Mouse (Mus musculus) limb, embryonic 14.5 days (tissue): Measurements from ENCODE around the gene Pde6h. TPM values are rescaled to one million over a fixed set of nuclear protein-coding genes. Genes with fewer than 3 reads are reported as not detected.

Experiments used
- ATAC-seq: fragments of 200-750 bp; cut with Nextera tagmentation; 2 replicates; pipeline ENCODE4 v1.8.0; 2017; ENCODE audit warnings: low read depth, moderate number of reproducible peaks, moderate TSS enrichment; ENCODE audit not compliant: low FRiP score
- DNase-seq: peaks from one replicate; pipeline ENCODE4 v3.0.0-alpha.2; 2015; ENCODE audit warnings: low spot score
- H3K27ac ChIP-seq: fragments of 300-500 bp; sonication (generic); replicated peaks from 2 replicates; pipeline ENCODE4 v1.5.1; 2014; ENCODE audit warnings: low read depth, mild to moderate bottlenecking, low read length, moderate library complexity, mixed read lengths
- H3K27me3 ChIP-seq: fragments of 300-500 bp; sonication (generic); 2 replicates; pipeline ENCODE4 v1.6.1; 2014; ENCODE audit warnings: low read length, mixed read lengths; ENCODE audit not compliant: control insufficient read depth, insufficient read depth
- H3K36me3 ChIP-seq: fragments of 300-500 bp; sonication (generic); 2 replicates; pipeline ENCODE4 v1.6.1; 2014; ENCODE audit warnings: mild to moderate bottlenecking, low read length, moderate library complexity, mixed read lengths; ENCODE audit not compliant: control insufficient read depth, insufficient read depth
- H3K4me1 ChIP-seq: fragments of 300-500 bp; sonication (generic); 2 replicates; pipeline ENCODE4 v1.6.1; 2014; ENCODE audit warnings: antibody characterized with exemption, low read length, mixed read lengths; ENCODE audit not compliant: control insufficient read depth, insufficient read depth
- H3K4me2 ChIP-seq: fragments of 300-500 bp; sonication (generic); replicated peaks from 2 replicates; pipeline ENCODE4 v1.6.1; 2014; ENCODE audit warnings: low read depth, mild to moderate bottlenecking, low read length, moderate library complexity; ENCODE audit not compliant: severe bottlenecking
- H3K4me3 ChIP-seq: fragments of 300-500 bp; sonication (generic); replicated peaks from 2 replicates; pipeline ENCODE4 v1.5.1; 2014; ENCODE audit warnings: low read length
- H3K9ac ChIP-seq: fragments of 300-500 bp; sonication (generic); 2 replicates; pipeline ENCODE4 v1.6.1; 2014; ENCODE audit warnings: mild to moderate bottlenecking, low read depth, low read length, moderate library complexity; ENCODE audit not compliant: severe bottlenecking
- H3K9me3 ChIP-seq: fragments of 300-500 bp; sonication (generic); 2 replicates; pipeline ENCODE4 v1.6.1; 2016; ENCODE audit warnings: low read length; ENCODE audit not compliant: control insufficient read depth
- POLR2A ChIP-seq: fragments of 200-500 bp; IDR thresholded peaks from 2 replicates; pipeline ENCODE4 v1.8.0; 2012; ENCODE audit warnings: inconsistent platforms, mild to moderate bottlenecking, moderate library complexity, borderline replicate concordance; ENCODE audit not compliant: insufficient read depth, insufficient read length; ENCODE audit errors: extremely low read depth
- WGBS: fragments of 180-500 bp; shearing (Covaris S2); extraction: QIAGEN DNeasy Blood & Tissue Kit; methylation state at CpG from one replicate; pipeline ENCODE4 v1.1.7; 2014; 5-methylcytosine and 5-hydroxymethylcytosine counted together
- polyA plus RNA-seq, 2 experiments: library from polyadenylated mRNA; depleted of rRNA in 1 of 2; stranded (reverse) in 1 of 2; unstranded in 1 of 2; fragments of >200 nt; fragmentation: Nextera tagmentation in 1 of 2; extraction: Ambion mirVana in 1 of 2; gene quantifications; 2 replicates each; pipeline versions ENCODE4 v1.2.1 to v1.2.3; 2012 to 2014

Pde6h gene
- polyA plus RNA-seq, 2 experiments, result 0.20 to 0.23 TPM

DNA sequence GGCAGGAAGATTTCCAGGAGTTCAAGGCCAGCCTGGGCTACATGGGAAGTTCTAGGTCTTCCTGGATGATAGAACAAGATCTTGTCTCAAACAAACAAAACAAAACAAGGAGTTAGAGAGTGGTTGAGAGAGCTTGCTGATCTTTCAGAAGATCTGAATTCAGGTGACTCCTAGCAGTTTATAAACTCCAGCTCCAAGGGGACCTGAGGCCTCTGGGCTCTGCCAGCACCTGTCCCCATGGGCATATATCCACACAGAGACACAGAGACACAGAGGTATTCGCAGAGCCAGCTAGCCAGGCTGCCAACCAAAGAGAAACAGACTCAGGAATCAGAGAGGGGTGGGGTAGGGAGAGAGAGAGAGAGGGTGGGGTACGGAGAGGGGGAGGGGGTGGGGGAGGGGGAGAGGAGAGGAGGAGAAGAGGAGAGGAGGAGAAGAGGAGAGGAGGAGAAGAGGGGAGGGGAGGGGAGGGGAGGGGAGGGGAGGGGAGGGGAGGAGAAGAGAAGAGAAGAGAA lies 10.8 kb upstream of the Pde6h start:
- H3K27ac ChIP-seq, result no peak overlapping the region
- no peaks in the 10 kb centered on the region for H3K9me3 ChIP-seq
- no peak overlapping the region for H3K4me3 ChIP-seq
- peaks cover 26% of the 10 kb centered on the region for H3K4me1 ChIP-seq
- no peak overlapping the region for H3K4me2 ChIP-seq
- no peak overlapping the region for H3K9ac ChIP-seq
- no peaks in the 10 kb centered on the region for H3K27me3 ChIP-seq
- DNase-seq (no peak), ATAC-seq (no peak)
- WGBS, result 38% methylated on average over 1 of the region's 2 CpGs
- TF ChIP-seq POLR2A, result no peak
- H3K36me3 ChIP-seq, result no peaks in the 10 kb centered on the region

GRCm38 (mm10) chr6:136913384-136914126 lies 10.1 kb upstream of the Pde6h start:
- WGBS, result 3% methylated on average over 18 of the region's 18 CpGs
- ATAC-seq (peak; percentile 71), DNase-seq (peak; percentile 69)
- Histone ChIP-seq H3K4me3 (peak overlapping the region; percentile 18; the same call in 1 of the 2 replicates), H3K4me2 (peak overlapping the region; percentile 42), H3K9me3 (no peaks in the 10 kb centered on the region), H3K27me3 (no peaks in the 10 kb centered on the region), H3K9ac (0 out of 2 replicates have a peak overlapping the region, but pooled peaks have one; percentile 12), H3K27ac (peak overlapping the region; percentile 75), H3K36me3 (no peaks in the 10 kb centered on the region), H3K4me1 (peaks cover 31% of the 10 kb centered on the region)
- TF ChIP-seq POLR2A, result no peak

GRCm38 (mm10) chr6:136914234-136914633 lies 9.4 kb upstream of the Pde6h start:
- Histone ChIP-seq H3K27ac (peak overlapping the region; percentile 75), H3K4me1 (peaks cover 31% of the 10 kb centered on the region), H3K9me3 (no peaks in the 10 kb centered on the region), H3K4me3 (no peak overlapping the region), H3K27me3 (no peaks in the 10 kb centered on the region), H3K36me3 (no peaks in the 10 kb centered on the region), H3K4me2 (no peak overlapping the region), H3K9ac (no peak overlapping the region)
- DNase-seq (no peak), ATAC-seq (no peak)
- WGBS, result 76% methylated on average over 6 of the region's 6 CpGs
- no peak for TF ChIP-seq POLR2A

DNA sequence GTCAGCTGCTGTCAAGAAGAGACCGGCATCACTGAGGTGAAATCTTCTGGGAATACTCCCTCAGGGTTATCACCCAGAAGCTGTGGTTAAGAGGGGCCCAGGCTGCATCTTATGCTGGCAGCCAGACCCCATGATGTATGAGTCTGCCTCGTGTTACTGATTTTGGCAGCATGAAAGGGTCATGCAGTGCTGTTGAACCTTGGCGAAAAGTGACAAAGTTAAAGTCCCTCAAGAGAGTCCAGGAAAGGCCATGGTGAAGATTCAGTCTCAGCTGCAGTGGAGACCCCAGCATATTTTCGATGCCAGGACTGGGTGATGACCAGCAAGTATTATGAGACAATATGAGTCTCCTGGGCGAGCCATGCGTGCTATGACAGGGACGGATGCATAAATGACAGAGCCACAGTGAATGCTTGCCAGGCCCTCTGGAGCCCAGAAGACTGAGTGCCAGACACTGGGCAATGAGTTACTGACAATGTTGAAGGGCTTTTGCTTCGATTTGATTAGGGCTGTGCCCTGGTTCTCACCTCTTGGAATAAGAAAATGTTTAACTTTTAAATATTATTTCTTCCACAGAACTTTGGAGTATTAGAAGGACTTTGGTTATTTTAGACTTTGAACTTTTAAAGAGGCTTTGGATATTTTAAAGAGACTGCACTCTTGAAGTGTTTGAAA lies 7.8 kb upstream of the Pde6h start:
- no peak overlapping the region for H3K4me2 ChIP-seq
- no peak overlapping the region for H3K9ac ChIP-seq
- H3K4me3 ChIP-seq, result no peak overlapping the region
- peaks cover 21% of the 10 kb centered on the region for H3K4me1 ChIP-seq
- H3K27ac ChIP-seq, result no peak overlapping the region
- no peak for TF ChIP-seq POLR2A
- WGBS, result 85% methylated on average over 8 of the region's 8 CpGs
- H3K9me3 ChIP-seq, result no peaks in the 10 kb centered on the region
- H3K36me3 ChIP-seq, result no peaks in the 10 kb centered on the region
- ATAC-seq (no peak), DNase-seq (no peak)
- H3K27me3 ChIP-seq, result no peaks in the 10 kb centered on the region

- no peak for ATAC-seq
- no peaks in the 10 kb centered on the region for H3K36me3 ChIP-seq
- H3K4me2 ChIP-seq, result no peak overlapping the region
- 10% methylated on average over 2 of the region's 2 CpGs for WGBS
- H3K27me3 ChIP-seq, result no peaks in the 10 kb centered on the region
- peak overlapping the region; percentile 19; the same call in 1 of the 2 replicates for H3K27ac ChIP-seq
- TF ChIP-seq POLR2A, result no peak
- H3K4me1 ChIP-seq, result peaks cover 16% of the 10 kb centered on the region
- no peak for DNase-seq
- no peak overlapping the region for H3K4me3 ChIP-seq
- no peaks in the 10 kb centered on the region for H3K9me3 ChIP-seq
- H3K9ac ChIP-seq, result no peak overlapping the region
Observed at GRCm38 (mm10) chr6:136917885-136918284, 5.7 kb upstream of the Pde6h start.
